Mouse (Mus musculus) heart, postnatal 0 days (tissue): ENCODE results near the gene Sparcl1.
A peak's percentile ranks its signal among the peaks of the same experiment; 100 is the strongest.

Experiments
- CTCF ChIP-seq: IDR thresholded peaks from 2 replicates; pipeline ENCODE4 v1.5.1; 2016; ENCODE audit warnings: antibody characterized with exemption, control low read depth, low read depth
- EP300 ChIP-seq: IDR thresholded peaks from 2 replicates; pipeline ENCODE4 v1.6.1; 2016; ENCODE audit warnings: antibody characterized with exemption, low read depth

- TF ChIP-seq CTCF (peak; percentile 71), EP300 (no peak)
Measured at GRCm38 (mm10) chr5:104074388-104074787, 39.1 kb downstream of the Sparcl1 start.
